Mouse (Mus musculus) CH12.LX (cell line): ENCODE results near the gene Sncb. TPM values are rescaled to one million over a fixed set of nuclear protein-coding genes. Genes with fewer than 3 reads are reported as not detected.

Source experiments
- DNase-seq: peaks from one replicate; pipeline ENCODE4 v3.0.0-alpha.2; 2013; ENCODE audit errors: extremely low read depth
- H3K27ac ChIP-seq: 2 replicates; pipeline ENCODE4 v1.5.1; 2012; ENCODE audit warnings: low read depth, mild to moderate bottlenecking, control low read depth, moderate library complexity; ENCODE audit not compliant: insufficient read depth
- H3K27me3 ChIP-seq: replicated peaks from 2 replicates; pipeline ENCODE3; 2012; ENCODE audit warnings: inconsistent platforms
- H3K36me3 ChIP-seq, 2 experiments: replicated peaks in 1 of 2; 2 replicates each; pipeline versions ENCODE3 to v1.6.1; 2012; ENCODE audit warnings: inconsistent platforms in 1 of 2, low read length in 1 of 2, mild to moderate bottlenecking in 1 of 2, mixed read lengths in 1 of 2, moderate library complexity in 1 of 2; ENCODE audit not compliant: control insufficient read depth in 1 of 2, insufficient read depth in 1 of 2
- H3K4me1 ChIP-seq, 2 experiments: 2 replicates each; pipeline ENCODE4 v1.6.1; 2012; ENCODE audit warnings: inconsistent platforms in 1 of 2, moderate library complexity in 1 of 2; ENCODE audit not compliant: insufficient read depth in 2 of 2, control insufficient read depth in 1 of 2
- H3K4me2 ChIP-seq: 2 replicates; pipeline ENCODE4 v1.6.1; 2012; ENCODE audit warnings: low read depth, mild to moderate bottlenecking, control low read depth; ENCODE audit not compliant: poor library complexity, insufficient read depth, severe bottlenecking
- H3K4me3 ChIP-seq, 3 experiments: fragments of 150-350 bp in 1 of 3; sonication (generic) in 1 of 3; replicated peaks in 1 of 3; 2 replicates each; pipeline versions ENCODE3 to v1.5.1; 2011 to 2012; ENCODE audit warnings: low read depth in 2 of 3, low read length in 2 of 3, mild to moderate bottlenecking in 2 of 3, moderate library complexity in 2 of 3, control low read depth in 1 of 3, improper control_type of control experiment in 1 of 3, inconsistent platforms in 1 of 3, mixed read lengths in 1 of 3; ENCODE audit not compliant: poor library complexity in 1 of 3
- H3K79me2 ChIP-seq: replicated peaks from 2 replicates; pipeline ENCODE4 v1.6.1; 2012; ENCODE audit warnings: mild to moderate bottlenecking, moderate library complexity; ENCODE audit not compliant: control insufficient read depth, poor library complexity, insufficient read depth, severe bottlenecking; ENCODE audit errors: extremely low read depth
- H3K9ac ChIP-seq: 2 replicates; pipeline ENCODE4 v1.6.1; 2012; ENCODE audit warnings: low read depth, mild to moderate bottlenecking, control low read depth, moderate library complexity; ENCODE audit not compliant: insufficient read depth
- H3K9me3 ChIP-seq: replicated peaks from 2 replicates; pipeline ENCODE3; 2012; ENCODE audit warnings: low read length, inconsistent platforms, mixed read lengths
- BHLHE40 ChIP-seq: IDR thresholded peaks from 2 replicates; pipeline ENCODE4 v1.6.1; 2011; ENCODE audit warnings: mild to moderate bottlenecking, low read depth, low read length, improper control_type of control experiment
- CTCF ChIP-seq, 2 experiments: IDR thresholded peaks in 1 of 2; conservative IDR thresholded peaks in 1 of 2; 2 replicates each; pipeline ENCODE4 v1.5.1; 2011 to 2012; ENCODE audit warnings: low read depth in 2 of 2, low read length in 2 of 2, improper control_type of control experiment in 1 of 2, inconsistent platforms in 1 of 2, mild to moderate bottlenecking in 1 of 2, moderate library complexity in 1 of 2
- E2F4 ChIP-seq: IDR thresholded peaks from 2 replicates; pipeline ENCODE4 v1.6.1; 2011; ENCODE audit warnings: low read depth, low read length, improper control_type of control experiment; ENCODE audit not compliant: insufficient replicate concordance
- EP300 ChIP-seq: IDR thresholded peaks from 2 replicates; pipeline ENCODE4 v1.6.1; 2011; ENCODE audit warnings: low read length, improper control_type of control experiment
- GABPA ChIP-seq: IDR thresholded peaks from 2 replicates; pipeline ENCODE4 v1.6.1; 2012; ENCODE audit warnings: low read depth, low read length, improper control_type of control experiment, inconsistent platforms; ENCODE audit not compliant: insufficient replicate concordance
- HCFC1 ChIP-seq: IDR thresholded peaks from 2 replicates; pipeline ENCODE4 v1.6.1; 2012; ENCODE audit warnings: low read depth, mild to moderate bottlenecking, inconsistent platforms, low read length, improper control_type of control experiment
- JUND ChIP-seq: conservative IDR thresholded peaks from 2 replicates; pipeline ENCODE4 v1.6.1; 2011; ENCODE audit warnings: low read depth, low read length, improper control_type of control experiment
- MAFK ChIP-seq: IDR thresholded peaks from 2 replicates; pipeline ENCODE4 v1.6.1; 2011; ENCODE audit warnings: low read length, improper control_type of control experiment; ENCODE audit not compliant: insufficient replicate concordance
- MAZ ChIP-seq: IDR thresholded peaks from 2 replicates; pipeline ENCODE4 v1.6.1; 2012; ENCODE audit warnings: low read depth, mild to moderate bottlenecking, inconsistent platforms, low read length, improper control_type of control experiment, moderate library complexity
- MEF2A ChIP-seq: IDR thresholded peaks from 2 replicates; pipeline ENCODE4 v1.6.1; 2014; ENCODE audit warnings: low read depth, mild to moderate bottlenecking, inconsistent platforms, low read length, improper control_type of control experiment, borderline replicate concordance
- MYC ChIP-seq: IDR thresholded peaks from 2 replicates; pipeline ENCODE4 v1.6.1; 2011; ENCODE audit warnings: low read depth, mild to moderate bottlenecking, improper control_type of control experiment, low read length
- PAX5 ChIP-seq: IDR thresholded peaks from 2 replicates; pipeline ENCODE4 v1.6.1; 2012; ENCODE audit warnings: low read length, inconsistent platforms, mixed read lengths
- POLR2AphosphoS2 ChIP-seq: IDR thresholded peaks from 2 replicates; pipeline ENCODE4 v1.6.1; 2011; ENCODE audit warnings: low read depth, low read length, improper control_type of control experiment
- RAD21 ChIP-seq: IDR thresholded peaks from 2 replicates; pipeline ENCODE4 v1.6.1; 2011; ENCODE audit warnings: low read depth, mild to moderate bottlenecking, low read length, improper control_type of control experiment, moderate library complexity
- SIN3A ChIP-seq: IDR thresholded peaks from 2 replicates; pipeline ENCODE4 v1.6.1; 2012; ENCODE audit warnings: low read length, improper control_type of control experiment, inconsistent platforms
- SMC3 ChIP-seq: IDR thresholded peaks from 2 replicates; pipeline ENCODE4 v1.6.1; 2011; ENCODE audit warnings: low read depth, low read length, improper control_type of control experiment
- TCF12 ChIP-seq: IDR thresholded peaks from 2 replicates; pipeline ENCODE4 v1.6.1; 2014; ENCODE audit warnings: low read depth, mild to moderate bottlenecking, inconsistent platforms, low read length, improper control_type of control experiment
- USF1 ChIP-seq: IDR thresholded peaks from 2 replicates; pipeline ENCODE4 v1.6.1; 2014; ENCODE audit warnings: low read depth, mild to moderate bottlenecking, inconsistent platforms, low read length, improper control_type of control experiment
- USF2 ChIP-seq: conservative IDR thresholded peaks from 2 replicates; pipeline ENCODE4 v1.6.1; 2011; ENCODE audit warnings: low read depth, low read length, improper control_type of control experiment
- ZMIZ1 ChIP-seq: IDR thresholded peaks from 2 replicates; pipeline ENCODE4 v1.6.1; 2012; ENCODE audit warnings: low read depth, mild to moderate bottlenecking, inconsistent platforms, low read length, improper control_type of control experiment
- ZNF384 ChIP-seq: IDR thresholded peaks from 2 replicates; pipeline ENCODE4 v1.6.1; 2012; ENCODE audit warnings: low read depth, low read length, improper control_type of control experiment, inconsistent platforms
- dilution Hi-C: fragments of 300-500 bp; cut with MboI; formaldehyde crosslinking; loops from 2 replicates; pipeline ENCODE4 v1.14.3; 2020; ENCODE audit warnings: low sequenced_read_pairs; ENCODE audit not compliant: extremely low pct_unique_long_range_greater_than_20kb, extremely low pct_ligation_motif_present
- in situ Hi-C: fragments of 300-500 bp; cut with MboI; formaldehyde crosslinking; loops from 3 replicates; pipeline ENCODE4 v1.14.3; 2019; ENCODE audit warnings: low sequenced_read_pairs, low pct_ligation_motif_present, low pct_unique_long_range_greater_than_20kb, mixed read lengths
- polyA plus RNA-seq: library from polyadenylated mRNA; unstranded; fragments of >175 nt; gene quantifications from 2 replicates; pipeline ENCODE4 v1.2.1, GENCODE M21; 2012; ENCODE audit warnings: low read depth; ENCODE audit not compliant: insufficient read length
- total RNA-seq, 2 experiments: library from RNA; depleted of rRNA; stranded (reverse); fragments of 300-350 nt in 1 of 2; fragments of >200 nt in 1 of 2; gene quantifications; 2 replicates each; pipeline ENCODE4 v1.2.3; 2012 to 2014

The Sncb gene
- total and polyA plus RNA-seq, 3 experiments, result not detected

GRCm38 (mm10) chr13:54752656-54753055 is 13.7 kb downstream of the Sncb start (continued):
- no peak for TF ChIP-seq E2F4
- TF ChIP-seq MEF2A, result no peak
- TF ChIP-seq, all 38 proteins: peak for 0

- dilution Hi-C loops, result no loop called here
- no peak overlapping the region for H3K4me3 ChIP-seq
- H3K79me2 ChIP-seq, result no peaks in the 10 kb centered on the region
- H3K4me2 ChIP-seq, result no peak overlapping the region
- H3K27ac ChIP-seq, result no peak overlapping the region
- in situ Hi-C loops, result no loop called here
- peaks cover 57% of the 10 kb centered on the region for H3K27me3 ChIP-seq
- TF ChIP-seq PAX5 (no peak), MAFK (no peak), SIN3A (no peak), USF1 (no peak), SMC3 (no peak)
- peaks cover 7% of the 10 kb centered on the region for H3K9me3 ChIP-seq
- no peaks in the 10 kb centered on the region for H3K4me1 ChIP-seq
- H3K9ac ChIP-seq, result no peak overlapping the region
- no peaks in the 10 kb centered on the region for H3K36me3 ChIP-seq
- no peak for DNase-seq
These were observed 15.7 kb downstream of the Sncb start for GRCm38 (mm10) chr13:54750699-54751098.

DNA sequence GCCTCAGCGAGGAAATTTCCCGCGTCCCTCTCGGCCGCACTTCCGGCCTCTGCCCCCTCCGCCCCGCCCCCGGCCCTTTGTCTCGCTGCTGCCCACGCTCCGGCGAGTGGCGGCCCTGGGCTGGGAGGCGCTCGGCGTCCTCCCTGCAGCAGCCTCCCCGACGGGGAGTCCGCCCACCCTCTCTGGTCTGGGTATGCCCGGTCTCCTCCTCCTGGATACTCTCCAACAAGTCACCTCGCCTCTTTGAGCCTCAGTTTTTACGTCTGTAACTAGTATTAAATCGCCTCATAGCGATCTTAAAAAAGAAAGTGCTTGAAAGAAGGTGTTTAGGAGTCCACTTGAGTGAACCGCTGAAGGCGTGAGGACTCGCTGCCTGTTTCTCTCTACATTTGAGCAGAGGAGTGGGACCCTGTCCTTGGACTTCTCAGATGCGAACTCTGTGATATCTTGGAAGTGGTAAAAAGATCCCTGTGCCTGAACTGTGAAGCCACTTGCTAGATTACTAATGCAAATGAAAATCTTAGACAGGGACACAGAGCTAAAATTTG is 16.5 kb downstream of the Sncb start, which contains the start of gene Gprin1:
Gene Gprin1, minus strand, starts transcription at position 11 of the 548 bp plus-strand sequence.
- peaks cover 56% of the 10 kb centered on the region for H3K27me3 ChIP-seq
- H3K4me3 ChIP-seq, result no peak within 1 kb of the TSS
- H3K9ac ChIP-seq, result no peak within 1 kb of the TSS
- DNase-seq, result no peak
- TF ChIP-seq ZMIZ1, result no peak
- no peak for TF ChIP-seq MYC
- no peak for TF ChIP-seq MAZ
- no peak for TF ChIP-seq JUND
- TF ChIP-seq ZNF384, result no peak
- TF ChIP-seq TCF12, result no peak
- no peak for TF ChIP-seq POLR2AphosphoS2
- no peak for TF ChIP-seq BHLHE40
- TF ChIP-seq RAD21, result no peak
- TF ChIP-seq GABPA, result no peak
- no peak for TF ChIP-seq EP300
- TF ChIP-seq MEF2A, result no peak
- no peak for TF ChIP-seq USF2
- TF ChIP-seq USF1, result no peak
- TF ChIP-seq CTCF (conservative IDR thresholded peaks at IDR 0.05 in 1 of 2, IDR thresholded peaks at IDR 0.05 in 1 of 2; ENCODE audit: low read depth in 2 of 2, low read length in 2 of 2), result no peak
- TF ChIP-seq HCFC1, result no peak
- no peak within 1 kb of the TSS for H3K27ac ChIP-seq
- dilution Hi-C loops, result no loop called here
- no peaks in the 10 kb centered on the region for H3K36me3 ChIP-seq
- H3K4me2 ChIP-seq, result no peak within 1 kb of the TSS
- peaks cover 7% of the 10 kb centered on the region for H3K9me3 ChIP-seq
- H3K79me2 ChIP-seq, result no peaks in the 10 kb centered on the region
- in situ Hi-C loops, result no loop called here
- no peaks in the 10 kb centered on the region for H3K4me1 ChIP-seq
